Mouse (Mus musculus) hindbrain, embryonic 10.5 days (tissue): ENCODE data around the gene Pigt. TPM values are rescaled to one million over a fixed set of nuclear protein-coding genes. Genes with fewer than 3 reads are reported as not detected.

Source experiments
- DNase-seq: peaks from one replicate; pipeline ENCODE4 v3.0.0-alpha.2; 2017; ENCODE audit warnings: low spot score
- H3K27ac ChIP-seq: fragments of 300-500 bp; sonication (generic); 2 replicates; pipeline ENCODE4 v1.5.1; 2016; ENCODE audit warnings: mild to moderate bottlenecking, moderate library complexity
- H3K27me3 ChIP-seq: fragments of 300-500 bp; sonication (generic); 2 replicates; pipeline ENCODE4 v1.6.1; 2016; ENCODE audit warnings: mild to moderate bottlenecking; ENCODE audit not compliant: poor library complexity, insufficient read depth, severe bottlenecking
- H3K36me3 ChIP-seq: fragments of 300-500 bp; sonication (generic); 2 replicates; pipeline ENCODE4 v1.6.1; 2016; ENCODE audit warnings: mild to moderate bottlenecking, moderate library complexity
- H3K4me1 ChIP-seq: fragments of 300-500 bp; sonication (generic); replicated peaks from 2 replicates; pipeline ENCODE4 v1.6.1; 2016; ENCODE audit warnings: mild to moderate bottlenecking
- H3K4me3 ChIP-seq: fragments of 300-500 bp; sonication (generic); 2 replicates; pipeline ENCODE4 v1.5.1; 2016; ENCODE audit warnings: mild to moderate bottlenecking, moderate library complexity
- H3K9me3 ChIP-seq: fragments of 300-500 bp; sonication (generic); 2 replicates; pipeline ENCODE4 v1.6.1; 2016; ENCODE audit warnings: mild to moderate bottlenecking, moderate library complexity
- WGBS: fragments of 180-500 bp; shearing (Covaris S2); methylation state at CpG from one replicate; pipeline ENCODE4 v1.1.7; 2016; 5-methylcytosine and 5-hydroxymethylcytosine counted together
- polyA plus RNA-seq: library from polyadenylated mRNA; unstranded; fragments of >200 nt; fragmentation: Nextera tagmentation; extraction: Ambion mirVana; gene quantifications from 2 replicates; pipeline ENCODE4 v1.2.1, GENCODE M21; 2016

The Pigt gene
- polyA plus RNA-seq, 1 experiment from 2014 or later, result 48.8 TPM

- Histone ChIP-seq H3K4me3 (no peak overlapping the region), H3K36me3 (no peaks in the 10 kb centered on the region), H3K9me3 (no peaks in the 10 kb centered on the region), H3K4me1 (no peaks in the 10 kb centered on the region; the same call in 1 of the 2 replicates), H3K27ac (no peak overlapping the region), H3K27me3 (no peaks in the 10 kb centered on the region)
- DNase-seq, result no peak
- 79% methylated on average over 5 of the region's 5 CpGs for WGBS
These were observed 44.8 kb downstream of the Pigt start for GRCm38 (mm10) chr2:164542132-164542531.

- no peak overlapping the region for H3K27ac ChIP-seq
- no peak for DNase-seq
- no peak overlapping the region for H3K4me3 ChIP-seq
- H3K9me3 ChIP-seq, result no peaks in the 10 kb centered on the region
- no peaks in the 10 kb centered on the region; the same call in 1 of the 2 replicates for H3K4me1 ChIP-seq
- no peaks in the 10 kb centered on the region for H3K27me3 ChIP-seq
- no peaks in the 10 kb centered on the region for H3K36me3 ChIP-seq
- WGBS, result 90% methylated on average over 7 of the region's 7 CpGs
These were observed 45.3 kb downstream of the Pigt start for GRCm38 (mm10) chr2:164542598-164542997.

GRCm38 (mm10) chr2:164543745-164544144 lies 46.4 kb downstream of the Pigt start:
- Histone ChIP-seq H3K27me3 (no peaks in the 10 kb centered on the region), H3K9me3 (no peaks in the 10 kb centered on the region), H3K36me3 (no peaks in the 10 kb centered on the region), H3K4me1 (no peaks in the 10 kb centered on the region; the same call in 1 of the 2 replicates), H3K27ac (no peak overlapping the region), H3K4me3 (no peak overlapping the region)
- no peak for DNase-seq
- WGBS, result 70% methylated on average over 2 of the region's 2 CpGs

GRCm38 (mm10) chr2:164544454-164545097 lies 47.3 kb downstream of the Pigt start:
- peaks cover 3% of the 10 kb centered on the region for H3K4me1 ChIP-seq
- H3K27me3 ChIP-seq, result no peaks in the 10 kb centered on the region
- WGBS, result 50% methylated on average over 5 of the region's 5 CpGs
- no peaks in the 10 kb centered on the region for H3K9me3 ChIP-seq
- no peak for DNase-seq
- H3K4me3 ChIP-seq, result no peak overlapping the region
- no peaks in the 10 kb centered on the region for H3K36me3 ChIP-seq
- H3K27ac ChIP-seq, result no peak overlapping the region

GRCm38 (mm10) chr2:164549338-164549737 lies 52.0 kb downstream of the Pigt start:
- H3K27me3 ChIP-seq, result no peaks in the 10 kb centered on the region
- no peak overlapping the region for H3K27ac ChIP-seq
- 51% methylated on average over 4 of the region's 4 CpGs for WGBS

GRCm38 (mm10) chr2:164549963-164550894 lies 52.9 kb downstream of the Pigt start:
- H3K27ac ChIP-seq, result no peak overlapping the region
- no peaks in the 10 kb centered on the region for H3K27me3 ChIP-seq
- no peaks in the 10 kb centered on the region for H3K9me3 ChIP-seq
- H3K4me3 ChIP-seq, result 0 out of 2 replicates have a peak overlapping the region, but pooled peaks have one; percentile 7
- no peaks in the 10 kb centered on the region for H3K36me3 ChIP-seq
- WGBS, result 19% methylated on average over 10 of the region's 10 CpGs
- DNase-seq, result no peak
- peaks cover 15% of the 10 kb centered on the region for H3K4me1 ChIP-seq

More at GRCm38 (mm10) chr2:164549338-164549737, 52.0 kb downstream of the Pigt start:
- no peak for DNase-seq
- Histone ChIP-seq H3K9me3 (no peaks in the 10 kb centered on the region), H3K4me3 (no peak overlapping the region), H3K36me3 (no peaks in the 10 kb centered on the region), H3K4me1 (peaks cover 15% of the 10 kb centered on the region)

GRCm38 (mm10) chr2:164550895-164551269 lies 53.6 kb downstream of the Pigt start:
- no peaks in the 10 kb centered on the region for H3K9me3 ChIP-seq
- no peaks in the 10 kb centered on the region for H3K36me3 ChIP-seq
- H3K4me1 ChIP-seq, result peaks cover 15% of the 10 kb centered on the region
- no peaks in the 10 kb centered on the region for H3K27me3 ChIP-seq
- no peak overlapping the region for H3K4me3 ChIP-seq
- WGBS, result 79% methylated on average over 2 of the region's 2 CpGs
- no peak for DNase-seq
- H3K27ac ChIP-seq, result no peak overlapping the region

GRCm38 (mm10) chr2:164551502-164551901 lies 54.2 kb downstream of the Pigt start:
- no peak for DNase-seq
- Histone ChIP-seq H3K27me3 (no peaks in the 10 kb centered on the region), H3K4me1 (peaks cover 15% of the 10 kb centered on the region), H3K9me3 (no peaks in the 10 kb centered on the region), H3K27ac (no peak overlapping the region), H3K4me3 (no peak overlapping the region), H3K36me3 (no peaks in the 10 kb centered on the region)
- 93% methylated on average over 9 of the region's 9 CpGs for WGBS

Other genes starting within 250 kb of the Pigt start
- not detected in 2 replicates for gene Svs3b, start 240.9 kb upstream of the Pigt start, polyA plus RNA-seq
- not detected in 2 replicates for gene Svs4, start 219.1 kb upstream of the Pigt start, polyA plus RNA-seq
- not detected in 2 replicates for gene Svs3a, start 208.3 kb upstream of the Pigt start, polyA plus RNA-seq
- gene Svs6, start 180.8 kb upstream of the Pigt start, polyA plus RNA-seq, result not detected in 2 replicates
- not detected in 2 replicates for gene Svs5, start 164.8 kb upstream of the Pigt start, polyA plus RNA-seq
- 0.31 TPM in 1 of 2 replicates, not detected in the other for gene Slpi, start 108.4 kb upstream of the Pigt start, polyA plus RNA-seq
- gene Rbpjl, start 94.4 kb upstream of the Pigt start, polyA plus RNA-seq, result 0.02 TPM in 1 of 2 replicates, not detected in the other
- 0.35 and 0.72 TPM in 2 replicates for gene Matn4, start 92.4 kb upstream of the Pigt start, polyA plus RNA-seq
- gene Sdc4, start 53.6 kb upstream of the Pigt start, polyA plus RNA-seq, result 14.8 and 18.0 TPM in 2 replicates
- 61.5 and 76.4 TPM in 2 replicates for gene Sys1, start 40.6 kb upstream of the Pigt start, polyA plus RNA-seq
- 4.4 and 4.5 TPM in 2 replicates for gene Gm20458, start 36.6 kb upstream of the Pigt start, polyA plus RNA-seq
- gene Trp53tg5, start 23.8 kb upstream of the Pigt start, polyA plus RNA-seq, result not detected in 2 replicates
- 1.9 and 3.3 TPM in 2 replicates for gene Dbndd2, start 11.4 kb upstream of the Pigt start, polyA plus RNA-seq
- gene Wfdc2, start 64.9 kb downstream of the Pigt start, polyA plus RNA-seq, result 27.6 and 64.4 TPM in 2 replicates
- not detected in 2 replicates for gene Spint3, start 75.9 kb downstream of the Pigt start, polyA plus RNA-seq
- gene Wfdc6a, start 87.9 kb downstream of the Pigt start, polyA plus RNA-seq, result not detected in 2 replicates
- gene Eppin, start 96.1 kb downstream of the Pigt start, polyA plus RNA-seq, result not detected in 2 replicates
- not detected in 2 replicates for gene Wfdc6b, start 116.0 kb downstream of the Pigt start, polyA plus RNA-seq
- gene Wfdc8, start 116.1 kb downstream of the Pigt start, polyA plus RNA-seq, result not detected in 2 replicates
- gene Wfdc16, start 141.3 kb downstream of the Pigt start, polyA plus RNA-seq, result not detected in 2 replicates
- 0.51 TPM in 1 of 2 replicates, not detected in the other for gene Wfdc10, start 158.5 kb downstream of the Pigt start, polyA plus RNA-seq
- gene Wfdc9, start 159.1 kb downstream of the Pigt start, polyA plus RNA-seq, result not detected in 2 replicates
- not detected in 2 replicates for gene Wfdc11, start 176.6 kb downstream of the Pigt start, polyA plus RNA-seq
- 0.15 TPM in 1 of 2 replicates, not detected in the other for gene Wfdc13, start 187.6 kb downstream of the Pigt start, polyA plus RNA-seq
- not detected in 2 replicates for gene Spint4, start 201.0 kb downstream of the Pigt start, polyA plus RNA-seq
- gene Spint5, start 217.8 kb downstream of the Pigt start, polyA plus RNA-seq, result not detected in 2 replicates
- gene Wfdc3, start 248.4 kb downstream of the Pigt start, polyA plus RNA-seq, result 0.85 and 1.4 TPM in 2 replicates
- gene Dnttip1, start 248.5 kb downstream of the Pigt start, polyA plus RNA-seq, result 81.3 and 87.4 TPM in 2 replicates